Mouse (Mus musculus) heart, embryonic 14.5 days (tissue): ENCODE data around the gene Mafg. TPM values are rescaled to one million over a fixed set of nuclear protein-coding genes. Genes with fewer than 3 reads are reported as not detected.

Experiments
- ATAC-seq: fragments of 200-750 bp; cut with Nextera tagmentation; 2 replicates; pipeline ENCODE4 v1.8.0; 2017; ENCODE audit warnings: low read depth, moderate TSS enrichment; ENCODE audit not compliant: insufficient number of reproducible peaks, insufficient read depth, low FRiP score
- H3K27ac ChIP-seq, 2 experiments: fragments of 200-500 bp in 1 of 2; fragments of 300-500 bp in 1 of 2; sonication (generic) in 1 of 2; replicated peaks in 1 of 2; 2 replicates each; pipeline ENCODE4 v1.5.1; 2012 to 2014; ENCODE audit warnings: low read depth in 2 of 2, low read length in 2 of 2, control low read depth in 1 of 2, mild to moderate bottlenecking in 1 of 2, mixed read lengths in 1 of 2; ENCODE audit not compliant: control insufficient read depth in 1 of 2, insufficient read depth in 1 of 2
- H3K27me3 ChIP-seq: fragments of 300-500 bp; sonication (generic); 2 replicates; pipeline ENCODE4 v1.6.1; 2014; ENCODE audit warnings: mild to moderate bottlenecking, low read length, control low read depth; ENCODE audit not compliant: control insufficient read depth, insufficient read depth
- H3K36me3 ChIP-seq: fragments of 300-500 bp; sonication (generic); 2 replicates; pipeline ENCODE4 v1.6.1; 2014; ENCODE audit warnings: mild to moderate bottlenecking, control low read depth, low read length, mixed read lengths; ENCODE audit not compliant: control insufficient read depth, insufficient read depth
- H3K4me1 ChIP-seq, 2 experiments: fragments of 200-500 bp in 1 of 2; fragments of 300-500 bp in 1 of 2; sonication (generic) in 1 of 2; 2 replicates each; pipeline ENCODE4 v1.6.1; 2012 to 2014; ENCODE audit warnings: low read length in 2 of 2, control low read depth in 1 of 2, mixed read lengths in 1 of 2; ENCODE audit not compliant: control insufficient read depth in 2 of 2, insufficient read depth in 2 of 2
- H3K4me2 ChIP-seq: fragments of 300-500 bp; sonication (generic); 2 replicates; pipeline ENCODE4 v1.6.1; 2014; ENCODE audit warnings: mild to moderate bottlenecking, low read length
- H3K4me3 ChIP-seq, 2 experiments: fragments of 200-500 bp in 1 of 2; fragments of 300-500 bp in 1 of 2; sonication (generic) in 1 of 2; 2 replicates each; pipeline ENCODE4 v1.5.1; 2012 to 2014; ENCODE audit warnings: low read length in 2 of 2, mild to moderate bottlenecking in 2 of 2, control low read depth in 1 of 2, low read depth in 1 of 2, moderate library complexity in 1 of 2; ENCODE audit not compliant: control insufficient read depth in 1 of 2, insufficient read depth in 1 of 2
- H3K9ac ChIP-seq: fragments of 300-500 bp; sonication (generic); 2 replicates; pipeline ENCODE4 v1.6.1; 2014; ENCODE audit warnings: mild to moderate bottlenecking, low read length
- H3K9me3 ChIP-seq: fragments of 300-500 bp; sonication (generic); 2 replicates; pipeline ENCODE4 v1.6.1; 2016; ENCODE audit warnings: low read length, control low read depth; ENCODE audit not compliant: control insufficient read depth
- WGBS: fragments of 180-500 bp; shearing (Covaris S2); extraction: QIAGEN DNeasy Blood & Tissue Kit; methylation state at CpG from one replicate; pipeline ENCODE4 v1.1.7; 2014; 5-methylcytosine and 5-hydroxymethylcytosine counted together
- polyA plus RNA-seq: library from polyadenylated mRNA; unstranded; fragments of >200 nt; fragmentation: Nextera tagmentation; extraction: Ambion mirVana; gene quantifications from 2 replicates; pipeline ENCODE4 v1.2.1, GENCODE M21; 2014

Mafg gene
- polyA plus RNA-seq, 1 experiment from 2014 or later, result 18.1 TPM

- Histone ChIP-seq H3K36me3 (no peaks in the 10 kb centered on the region), H3K27ac (no peak overlapping the region), H3K9me3 (no peaks in the 10 kb centered on the region), H3K4me3 (no peak overlapping the region), H3K27me3 (peaks cover 19% of the 10 kb centered on the region), H3K4me2 (no peak overlapping the region), H3K9ac (0 out of 2 replicates have a peak overlapping the region, but pooled peaks have one; percentile 11), H3K4me1 (peaks cover 9 to 14% of the 10 kb centered on the region in 2 experiments)
- 7% methylated on average over 3 of the region's 3 CpGs for WGBS
- peak; percentile 31; the same call in 1 of the 2 replicates for ATAC-seq
Observed at GRCm38 (mm10) chr11:120666617-120667016, 33.2 kb upstream of the Mafg start.

GRCm38 (mm10) chr11:120665406-120665805 lies 32.0 kb upstream of the Mafg start:
- Histone ChIP-seq H3K27me3 (peaks cover 31% of the 10 kb centered on the region), H3K27ac (no peak overlapping the region), H3K4me2 (no peak overlapping the region), H3K4me3 (no peak overlapping the region), H3K36me3 (no peaks in the 10 kb centered on the region), H3K4me1 (peaks cover 9 to 23% of the 10 kb centered on the region in 2 experiments), H3K9ac (no peak overlapping the region), H3K9me3 (no peaks in the 10 kb centered on the region)
- no peak for ATAC-seq
- WGBS, result 76% methylated on average over 3 of the region's 3 CpGs

- Histone ChIP-seq H3K27me3 (peaks cover 48% of the 10 kb centered on the region), H3K4me3 (no peak overlapping the region), H3K27ac (no peak overlapping the region), H3K9me3 (no peaks in the 10 kb centered on the region), H3K36me3 (no peaks in the 10 kb centered on the region), H3K9ac (no peak overlapping the region), H3K4me2 (no peak overlapping the region), H3K4me1 (peaks cover 16 to 36% of the 10 kb centered on the region in 2 experiments)
- no peak for ATAC-seq
- WGBS, result 92% methylated on average over 5 of the region's 5 CpGs
Observed at GRCm38 (mm10) chr11:120663714-120664113, 30.3 kb upstream of the Mafg start.

- WGBS, result 50% methylated on average over 6 of the region's 6 CpGs
- H3K27ac ChIP-seq, result no peak overlapping the region
- H3K4me3 ChIP-seq, result no peak overlapping the region
- no peak for ATAC-seq
- H3K4me2 ChIP-seq, result no peak overlapping the region
- peaks cover 16 to 36% of the 10 kb centered on the region in 2 experiments for H3K4me1 ChIP-seq
- no peaks in the 10 kb centered on the region for H3K36me3 ChIP-seq
- H3K9ac ChIP-seq, result no peak overlapping the region
- H3K27me3 ChIP-seq, result peaks cover 57% of the 10 kb centered on the region
- H3K9me3 ChIP-seq, result no peaks in the 10 kb centered on the region
Observed at GRCm38 (mm10) chr11:120662759-120663158, 29.4 kb upstream of the Mafg start.

- Histone ChIP-seq H3K4me1 (peaks cover 7 to 28% of the 10 kb centered on the region in 2 experiments), H3K36me3 (no peaks in the 10 kb centered on the region), H3K4me3 (peak within 1 kb of the TSS; percentile 43 to 45), H3K27ac (no peak within 1 kb of the TSS), H3K27me3 (peaks cover 70% of the 10 kb centered on the region), H3K9ac (peak within 1 kb of the TSS; percentile 57), H3K9me3 (no peaks in the 10 kb centered on the region), H3K4me2 (peak within 1 kb of the TSS; percentile 82)
- ATAC-seq, result no peak
- WGBS, result 0% methylated on average over 35 of the region's 35 CpGs
Observed at GRCm38 (mm10) chr11:120661076-120661460, 27.7 kb upstream of the Mafg start, which contains the start of gene Notum. Gene Notum (minus strand): TSS chr11:120661175.

- Histone ChIP-seq H3K27ac (no peak overlapping the region), H3K4me1 (peaks cover 7 to 28% of the 10 kb centered on the region in 2 experiments), H3K9ac (peak overlapping the region; percentile 57), H3K9me3 (no peaks in the 10 kb centered on the region), H3K27me3 (peaks cover 70% of the 10 kb centered on the region), H3K4me2 (peak overlapping the region; percentile 82), H3K4me3 (peak overlapping the region; percentile 43 to 45), H3K36me3 (no peaks in the 10 kb centered on the region)
- WGBS, result under 1% methylated on average over 87 of the region's 95 CpGs
- ATAC-seq, result no peak
Observed at GRCm38 (mm10) chr11:120660301-120661075, 27.1 kb upstream of the Mafg start.

- H3K9ac ChIP-seq, result peak overlapping the region; percentile 57; the same call in 1 of the 2 replicates
- H3K36me3 ChIP-seq, result no peaks in the 10 kb centered on the region
- peak overlapping the region; percentile 82 for H3K4me2 ChIP-seq
- peaks cover 70% of the 10 kb centered on the region for H3K27me3 ChIP-seq
- 2% methylated on average over 49 of the region's 50 CpGs for WGBS
- H3K4me1 ChIP-seq, result peaks cover 7 to 28% of the 10 kb centered on the region in 2 experiments
- peak overlapping the region; percentile 43 to 45 for H3K4me3 ChIP-seq
- H3K27ac ChIP-seq, result no peak overlapping the region
- H3K9me3 ChIP-seq, result no peaks in the 10 kb centered on the region
- no peak for ATAC-seq
Observed at GRCm38 (mm10) chr11:120659509-120660300, 26.3 kb upstream of the Mafg start.
